Mouse (Mus musculus) olfactory bulb, adult 2 months (tissue): ENCODE measurements at regions not wholly inside any gene's neighbourhood (a gene's known extent, or its start where the extent isn't known, plus 50 kb on each side); places are given as distances from the start of the nearest gene placed in this dataset.

ENCODE experiments used
- CTCF ChIP-seq: fragments of 200-500 bp; IDR thresholded peaks from 2 replicates; pipeline ENCODE4 v1.5.1; 2012; ENCODE audit warnings: low read depth, mild to moderate bottlenecking, low read length, moderate library complexity; ENCODE audit not compliant: insufficient read depth
- POLR2A ChIP-seq: fragments of 200-500 bp; IDR thresholded peaks from 2 replicates; pipeline ENCODE4 v1.6.1; 2012; ENCODE audit warnings: mild to moderate bottlenecking, low read depth, low read length, moderate library complexity; ENCODE audit not compliant: insufficient read depth

- TF ChIP-seq CTCF (no peak), POLR2A (no peak)
These were observed 73.5 kb upstream of the Tspan5 start for GRCm38 (mm10) chr3:138668394-138669092.
